Mouse (Mus musculus) retina, postnatal 1 day (tissue): Measurements from ENCODE around the gene Hmgb4.

ENCODE experiments used
- DNase-seq: peaks from one replicate; pipeline ENCODE4 v3.0.0-alpha.2; 2012

Gene Hmgb4

GRCm38 (mm10) chr4:128217991-128218595 lies 42.7 kb downstream of the Hmgb4 start:
- DNase-seq, result no peak
